Mouse (Mus musculus) limb, embryonic 13.5 days (tissue): Measurements from ENCODE around the gene Ppp1r27. TPM values are rescaled to one million over a fixed set of nuclear protein-coding genes. Genes with fewer than 3 reads are reported as not detected.
"Not testable (repeated sequence)": the region's sequence is repeated elsewhere in the genome, so short reads cannot be mapped to it uniquely, and the experiment has no call there.

Source experiments
- ATAC-seq: fragments of 200-750 bp; cut with Nextera tagmentation; 2 replicates; pipeline ENCODE4 v1.8.0; 2017; ENCODE audit warnings: low read depth, moderate number of reproducible peaks, moderate TSS enrichment; ENCODE audit not compliant: low FRiP score
- H3K27ac ChIP-seq: fragments of 300-500 bp; sonication (generic); 2 replicates; pipeline ENCODE4 v1.5.1; 2015; ENCODE audit warnings: inconsistent platforms, mild to moderate bottlenecking, moderate library complexity
- H3K27me3 ChIP-seq: fragments of 300-500 bp; sonication (generic); 2 replicates; pipeline ENCODE4 v1.6.1; 2015; ENCODE audit warnings: mild to moderate bottlenecking, inconsistent platforms
- H3K36me3 ChIP-seq: fragments of 300-500 bp; sonication (generic); 2 replicates; pipeline ENCODE4 v1.6.1; 2015; ENCODE audit warnings: inconsistent platforms, mild to moderate bottlenecking, moderate library complexity
- H3K4me1 ChIP-seq: fragments of 300-500 bp; sonication (generic); 2 replicates; pipeline ENCODE4 v1.6.1; 2015; ENCODE audit warnings: inconsistent platforms
- H3K4me2 ChIP-seq: fragments of 300-500 bp; sonication (generic); replicated peaks from 2 replicates; pipeline ENCODE4 v1.6.1; 2015; ENCODE audit warnings: inconsistent platforms, mild to moderate bottlenecking, moderate library complexity
- H3K4me3 ChIP-seq: fragments of 300-500 bp; sonication (generic); 2 replicates; pipeline ENCODE4 v1.5.1; 2015; ENCODE audit warnings: moderate library complexity, mild to moderate bottlenecking, inconsistent platforms
- H3K9ac ChIP-seq: fragments of 300-500 bp; sonication (generic); 2 replicates; pipeline ENCODE4 v1.6.1; 2015; ENCODE audit warnings: mild to moderate bottlenecking, inconsistent platforms
- H3K9me3 ChIP-seq: fragments of 300-500 bp; sonication (generic); 2 replicates; pipeline ENCODE4 v1.6.1; 2016; ENCODE audit warnings: inconsistent platforms
- WGBS: fragments of 180-500 bp; shearing (Covaris S2); methylation state at CpG from one replicate; pipeline ENCODE4 v1.1.7; 2015; 5-methylcytosine and 5-hydroxymethylcytosine counted together
- polyA plus RNA-seq: library from polyadenylated mRNA; unstranded; fragments of >200 nt; fragmentation: Nextera tagmentation; extraction: Ambion mirVana; gene quantifications from 2 replicates; pipeline ENCODE4 v1.2.1, GENCODE M21; 2015

Ppp1r27 gene
- polyA plus RNA-seq, 1 experiment from 2014 or later: 0.59 TPM

DNA sequence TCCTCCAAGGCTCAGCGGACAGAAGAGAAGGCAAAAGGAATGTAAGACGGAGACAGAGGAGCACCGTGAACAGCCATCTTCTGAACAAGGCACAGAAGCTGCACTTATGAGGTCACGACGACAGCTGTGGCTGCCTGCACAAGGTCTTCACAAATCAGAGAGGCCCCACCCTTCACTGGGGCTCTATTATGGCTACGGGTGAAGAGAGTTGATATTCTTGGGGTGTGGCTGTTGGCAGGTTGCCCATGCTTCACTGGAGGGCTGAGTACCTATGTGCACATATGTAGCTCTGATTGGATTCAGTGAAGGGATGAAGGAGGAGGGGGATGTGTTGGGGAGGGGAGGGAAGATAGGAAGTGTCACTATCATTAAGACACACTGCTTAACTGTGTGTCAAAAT lies 32.4 kb downstream of the Ppp1r27 start:
- Histone ChIP-seq H3K27me3 (no peaks in the 10 kb centered on the region), H3K4me2 (no peak overlapping the region), H3K4me3 (no peak overlapping the region), H3K36me3 (no peaks in the 10 kb centered on the region), H3K27ac (no peak overlapping the region), H3K4me1 (peaks cover 11% of the 10 kb centered on the region), H3K9me3 (no peaks in the 10 kb centered on the region), H3K9ac (no peak overlapping the region)
- no peak for ATAC-seq
- 69% methylated on average over 6 of the region's 6 CpGs for WGBS

DNA sequence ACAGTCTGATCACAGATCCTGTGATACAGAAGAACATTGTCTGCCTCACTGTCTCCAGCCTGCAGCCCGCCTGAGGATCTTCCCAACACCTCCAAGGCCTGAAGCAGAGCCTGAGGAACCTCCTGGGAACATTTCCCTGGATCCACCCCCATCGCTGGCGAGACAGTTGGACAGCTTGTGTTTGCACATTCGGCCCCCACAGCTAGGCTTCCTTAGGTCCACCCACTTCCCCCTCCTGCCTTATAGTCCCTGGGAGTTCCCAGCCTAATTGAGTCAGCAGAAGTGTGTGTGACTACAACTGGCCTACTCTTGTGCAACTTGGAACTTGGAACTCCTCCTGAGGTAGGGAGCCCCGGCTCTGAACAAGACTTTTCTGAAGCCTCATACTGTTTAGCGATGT lies 32.9 kb downstream of the Ppp1r27 start:
- no peak for ATAC-seq
- H3K4me3 ChIP-seq: no peak overlapping the region
- no peak overlapping the region for H3K9ac ChIP-seq
- H3K4me1 ChIP-seq: peaks cover 11% of the 10 kb centered on the region
- H3K9me3 ChIP-seq: no peaks in the 10 kb centered on the region
- H3K4me2 ChIP-seq: no peak overlapping the region
- 68% methylated on average over 6 of the region's 6 CpGs for whole genome bisulfite sequencing
- no peaks in the 10 kb centered on the region for H3K27me3 ChIP-seq
- no peaks in the 10 kb centered on the region for H3K36me3 ChIP-seq
- no peak overlapping the region; the same call in 1 of the 2 replicates for H3K27ac ChIP-seq

- no peaks in the 10 kb centered on the region for H3K27me3 ChIP-seq
- WGBS: 79% methylated on average over 4 of the region's 4 CpGs
- no peak overlapping the region for H3K4me2 ChIP-seq
- no peaks in the 10 kb centered on the region for H3K9me3 ChIP-seq
- H3K27ac ChIP-seq: no peak overlapping the region
- H3K9ac ChIP-seq: no peak overlapping the region
- H3K36me3 ChIP-seq: no peaks in the 10 kb centered on the region
- H3K4me1 ChIP-seq: peaks cover 11% of the 10 kb centered on the region
- no peak for ATAC-seq
- H3K4me3 ChIP-seq: no peak overlapping the region
These were observed 33.8 kb downstream of the Ppp1r27 start for GRCm38 (mm10) chr11:120517147-120517546.

- no peaks in the 10 kb centered on the region for H3K36me3 ChIP-seq
- H3K4me1 ChIP-seq: peaks cover 13% of the 10 kb centered on the region
- no peak overlapping the region for H3K9ac ChIP-seq
- no peaks in the 10 kb centered on the region for H3K9me3 ChIP-seq
- no peak overlapping the region for H3K4me2 ChIP-seq
- H3K27me3 ChIP-seq: no peaks in the 10 kb centered on the region
- ATAC-seq: 0 out of 2 replicates have a peak, but pooled peaks have one; percentile 52
- H3K27ac ChIP-seq: no peak overlapping the region
- H3K4me3 ChIP-seq: no peak overlapping the region
- 21% methylated on average over 17 of the region's 17 CpGs for WGBS
These were observed 35.3 kb downstream of the Ppp1r27 start for GRCm38 (mm10) chr11:120515611-120516010.

DNA sequence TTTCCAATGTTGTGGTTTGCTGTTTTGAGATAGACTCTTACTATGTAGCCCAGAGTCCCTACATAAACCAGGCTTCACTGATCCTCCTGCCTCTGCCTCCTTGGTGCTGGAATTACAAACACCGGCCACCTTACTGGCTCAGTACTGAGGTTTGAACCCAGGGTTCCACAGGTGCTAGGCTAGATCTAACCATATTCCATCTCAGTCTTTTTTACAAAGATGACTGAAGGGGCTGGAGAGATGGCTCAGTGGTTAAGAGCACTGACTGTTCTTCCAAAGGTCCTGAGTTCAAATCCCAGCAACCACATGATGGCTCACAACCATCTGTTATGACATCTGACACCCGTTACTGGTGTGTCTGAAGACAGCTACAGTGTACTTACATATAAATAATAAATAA lies 36.7 kb downstream of the Ppp1r27 start:
- not testable (repeated sequence) for H3K4me1 ChIP-seq, H3K36me3 ChIP-seq, H3K27ac ChIP-seq, H3K4me2 ChIP-seq, H3K27me3 ChIP-seq, H3K4me3 ChIP-seq, ATAC-seq, H3K9me3 ChIP-seq, H3K9ac ChIP-seq
- WGBS: 94% methylated on average over 2 of the region's 2 CpGs

DNA sequence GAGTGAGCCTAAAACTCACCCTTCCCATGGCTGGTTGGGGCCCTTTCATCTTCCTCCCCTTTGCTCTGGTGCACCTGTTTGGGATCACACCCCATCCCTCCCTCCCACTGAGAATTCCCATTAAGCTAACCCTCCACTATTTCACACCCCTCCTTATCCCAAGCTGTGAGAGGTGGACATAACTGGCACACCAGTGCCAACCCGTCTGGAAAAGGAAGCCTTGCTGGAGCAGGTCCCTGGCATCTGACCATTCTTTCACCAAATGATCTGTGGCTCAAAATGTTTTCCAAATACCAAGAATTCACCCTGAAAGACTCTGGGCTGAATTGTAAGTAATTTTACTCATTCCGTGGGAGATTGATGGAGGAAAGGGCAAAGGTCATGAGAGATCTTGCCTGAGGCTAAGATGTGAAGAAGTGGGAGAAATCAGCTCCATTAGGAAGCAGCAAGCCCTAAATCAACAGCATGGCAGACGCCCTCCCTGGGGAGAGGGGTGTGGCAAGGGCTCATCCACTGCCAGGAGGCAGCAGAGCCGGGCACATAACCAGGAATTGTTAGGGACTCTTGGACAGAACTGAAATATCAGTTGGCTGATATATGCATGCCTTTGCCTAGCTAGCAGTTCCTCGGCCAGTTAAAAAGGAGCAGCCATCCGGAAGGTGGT lies 38.0 kb downstream of the Ppp1r27 start:
- no peak overlapping the region for H3K9ac ChIP-seq
- H3K27me3 ChIP-seq: no peaks in the 10 kb centered on the region
- no peak overlapping the region for H3K27ac ChIP-seq
- no peak for ATAC-seq
- H3K4me1 ChIP-seq: peaks cover 8% of the 10 kb centered on the region
- no peaks in the 10 kb centered on the region for H3K36me3 ChIP-seq
- H3K4me2 ChIP-seq: no peak overlapping the region
- WGBS: 29% methylated on average over 6 of the region's 6 CpGs
- H3K9me3 ChIP-seq: no peaks in the 10 kb centered on the region
- no peak overlapping the region for H3K4me3 ChIP-seq

DNA sequence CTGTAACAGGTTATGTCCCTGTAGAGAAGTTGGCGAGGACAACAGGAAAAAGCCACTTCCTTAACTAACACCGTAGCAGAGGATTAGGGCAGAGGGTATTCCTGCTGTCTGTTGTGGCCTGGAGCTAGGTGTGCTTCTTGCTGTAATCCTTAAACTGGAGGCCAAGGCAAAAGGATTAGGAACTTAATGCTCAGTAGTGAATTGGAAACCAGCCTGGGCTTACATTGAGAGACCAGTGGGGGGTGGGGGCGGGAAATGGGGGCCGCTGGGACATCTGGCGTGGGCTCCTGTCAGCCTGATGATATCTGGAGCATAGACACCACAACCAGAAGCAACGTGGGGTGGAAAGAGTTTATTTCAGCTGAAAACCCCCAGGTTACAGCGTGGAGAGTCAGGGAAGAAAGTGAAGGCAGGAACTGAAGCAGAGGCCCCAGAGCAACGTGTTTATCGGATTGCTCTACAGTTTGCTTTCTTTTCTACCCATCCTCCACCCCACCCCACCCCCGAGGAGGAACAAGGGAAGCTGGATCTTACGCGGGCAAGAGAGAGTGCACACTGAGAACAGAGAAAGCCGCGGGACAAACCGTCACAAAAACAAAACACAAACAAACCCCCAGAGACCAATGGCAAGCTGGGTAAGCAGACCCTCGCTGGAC lies 40.4 kb downstream of the Ppp1r27 start:
- Histone ChIP-seq H3K4me2 (peak overlapping the region; percentile 56), H3K9ac (peak overlapping the region; percentile 56; the same call in 1 of the 2 replicates), H3K9me3 (no peaks in the 10 kb centered on the region), H3K36me3 (no peaks in the 10 kb centered on the region), H3K4me1 (peaks cover 8% of the 10 kb centered on the region; the same call in 1 of the 2 replicates), H3K4me3 (peak overlapping the region; percentile 28), H3K27ac (0 out of 2 replicates have a peak overlapping the region, but pooled peaks have one; percentile 22), H3K27me3 (no peaks in the 10 kb centered on the region)
- 7% methylated on average over 16 of the region's 16 CpGs for WGBS
- ATAC-seq: no peak

GRCm38 (mm10) chr11:120509940-120510339 lies 41.0 kb downstream of the Ppp1r27 start:
- H3K9ac ChIP-seq: no peak overlapping the region
- H3K4me2 ChIP-seq: peak overlapping the region; percentile 56; the same call in 1 of the 2 replicates
- WGBS: 49% methylated on average over 4 of the region's 4 CpGs
- no peak overlapping the region for H3K27ac ChIP-seq
- no peak for ATAC-seq
- no peaks in the 10 kb centered on the region for H3K9me3 ChIP-seq
- no peak overlapping the region for H3K4me3 ChIP-seq
- H3K36me3 ChIP-seq: no peaks in the 10 kb centered on the region
- H3K4me1 ChIP-seq: peaks cover 8% of the 10 kb centered on the region; the same call in 1 of the 2 replicates
- no peaks in the 10 kb centered on the region for H3K27me3 ChIP-seq

GRCm38 (mm10) chr11:120508290-120508870 lies 42.6 kb downstream of the Ppp1r27 start:
- no peak overlapping the region for H3K4me3 ChIP-seq
- no peaks in the 10 kb centered on the region for H3K36me3 ChIP-seq
- no peaks in the 10 kb centered on the region for H3K27me3 ChIP-seq
- H3K4me2 ChIP-seq: no peak overlapping the region
- H3K4me1 ChIP-seq: peaks cover 8% of the 10 kb centered on the region; the same call in 1 of the 2 replicates
- H3K9me3 ChIP-seq: no peaks in the 10 kb centered on the region
- no peak overlapping the region for H3K9ac ChIP-seq
- 88% methylated on average over 9 of the region's 9 CpGs for WGBS
- H3K27ac ChIP-seq: no peak overlapping the region
- no peak for ATAC-seq

DNA sequence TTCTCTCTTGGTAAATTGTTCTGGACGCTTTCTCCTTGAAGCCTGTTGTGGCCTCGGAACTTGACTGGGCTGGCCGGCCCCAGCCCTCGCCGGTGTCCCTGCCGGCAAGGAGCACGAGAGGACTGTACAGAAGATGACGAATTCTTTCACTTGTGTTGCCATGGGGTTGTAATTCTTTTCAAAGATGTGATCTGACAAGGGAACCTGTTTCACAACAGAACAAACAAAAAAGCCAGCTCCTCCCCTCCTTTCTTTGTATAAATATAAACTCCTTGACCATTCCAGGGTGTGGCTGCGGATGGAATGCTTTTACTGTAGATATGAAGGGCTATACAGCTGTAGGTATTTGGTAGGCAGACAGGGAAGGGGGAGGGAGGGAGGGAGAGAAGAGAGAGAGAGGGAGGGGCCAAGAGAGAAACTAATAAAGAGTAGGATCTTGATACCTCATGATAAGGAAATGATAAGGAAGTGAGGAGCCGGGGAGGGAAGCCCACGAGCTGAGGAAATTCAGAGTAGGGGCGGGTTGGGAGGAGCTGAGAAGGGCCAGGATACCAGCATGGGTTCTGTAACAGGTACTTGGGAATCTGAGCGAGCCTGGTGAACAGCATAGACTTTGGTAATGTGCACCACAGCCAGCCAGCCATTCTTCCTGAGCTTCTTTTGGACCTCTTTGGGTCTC lies 43.2 kb downstream of the Ppp1r27 start:
- Histone ChIP-seq H3K4me2 (no peak overlapping the region), H3K27ac (no peak overlapping the region), H3K4me1 (peaks cover 8% of the 10 kb centered on the region; the same call in 1 of the 2 replicates), H3K9ac (no peak overlapping the region), H3K4me3 (no peak overlapping the region), H3K9me3 (no peaks in the 10 kb centered on the region), H3K27me3 (no peaks in the 10 kb centered on the region), H3K36me3 (no peaks in the 10 kb centered on the region)
- no peak for ATAC-seq
- WGBS: 72% methylated on average over 13 of the region's 13 CpGs

DNA sequence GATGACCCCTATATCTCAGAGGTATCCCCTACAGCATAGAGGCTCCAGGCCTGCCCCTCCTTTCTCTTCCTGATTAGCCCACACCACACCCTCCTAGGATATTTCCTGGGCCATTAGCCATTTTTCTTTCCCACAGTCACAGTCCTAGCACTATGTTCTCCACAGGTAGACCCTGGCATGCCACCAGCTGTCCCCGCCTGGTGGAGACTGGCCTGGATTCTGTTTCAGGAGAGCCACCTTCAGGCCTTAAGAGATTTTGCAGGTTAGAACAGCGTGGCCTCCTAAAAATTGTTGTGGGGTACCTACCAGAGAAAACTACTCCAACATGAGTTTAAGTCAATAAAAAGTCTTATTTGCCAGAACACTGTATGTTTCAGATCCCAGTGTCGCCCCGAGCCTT lies 44.0 kb downstream of the Ppp1r27 start:
- Histone ChIP-seq H3K9ac (no peak overlapping the region), H3K27me3 (no peaks in the 10 kb centered on the region), H3K27ac (no peak overlapping the region), H3K4me3 (no peak overlapping the region), H3K9me3 (no peaks in the 10 kb centered on the region), H3K4me2 (no peak overlapping the region), H3K36me3 (no peaks in the 10 kb centered on the region), H3K4me1 (peaks cover 8% of the 10 kb centered on the region; the same call in 1 of the 2 replicates)
- 58% methylated on average over 4 of the region's 4 CpGs for WGBS
- no peak for ATAC-seq

GRCm38 (mm10) chr11:120505661-120506060 lies 45.3 kb downstream of the Ppp1r27 start:
- Histone ChIP-seq H3K27ac (no peak overlapping the region), H3K4me1 (peaks cover 6% of the 10 kb centered on the region; the same call in 1 of the 2 replicates), H3K36me3 (no peaks in the 10 kb centered on the region), H3K9me3 (no peaks in the 10 kb centered on the region), H3K27me3 (no peaks in the 10 kb centered on the region), H3K4me3 (no peak overlapping the region), H3K9ac (no peak overlapping the region), H3K4me2 (no peak overlapping the region)
- WGBS: 90% methylated on average over 3 of the region's 3 CpGs
- ATAC-seq: no peak
